ENCODE assay signal across 16 mouse cellular contexts in genomic region chr4:14286721-14287120, GRCm38 (mm10).
"Had no signal": no experiment of that assay in that cellular context is flagged by ENCODE, and none has a peak within 500 bp of the region (broad histone marks: within the 10 kb centered on the region; RNA-seq: fewer than 3 reads in every experiment).

No protein-coding gene starts in this region.

- H3K36me3 ChIP-seq: neural tube, embryonic 12.5 days; neural tube, embryonic 13.5 days; neural tube, embryonic 15.5 days; stomach, embryonic 15.5 days had no signal

- H3K27me3 ChIP-seq: neural tube, embryonic 12.5 days; neural tube, embryonic 13.5 days; neural tube, embryonic 15.5 days; stomach, embryonic 15.5 days had no signal

- H3K9me3 ChIP-seq: neural tube, embryonic 12.5 days; neural tube, embryonic 13.5 days; neural tube, embryonic 15.5 days; stomach, embryonic 15.5 days had no signal

- H3K4me1 ChIP-seq: neural tube, embryonic 12.5 days; neural tube, embryonic 13.5 days; neural tube, embryonic 15.5 days; stomach, embryonic 15.5 days had no signal

- H3K9ac ChIP-seq: neural tube, embryonic 12.5 days; neural tube, embryonic 13.5 days; neural tube, embryonic 15.5 days; stomach, embryonic 15.5 days had no signal

- H3K27ac ChIP-seq: neural tube, embryonic 12.5 days; neural tube, embryonic 13.5 days; neural tube, embryonic 15.5 days; stomach, embryonic 15.5 days; stomach, postnatal 0 days had no signal

- H3K4me3 ChIP-seq: neural tube, embryonic 12.5 days; neural tube, embryonic 13.5 days; neural tube, embryonic 15.5 days; stomach, embryonic 15.5 days had no signal

- DNase-seq: retina, postnatal 1 day; right cerebral cortex, adult 18-20 months; right cerebral cortex, postnatal 14 days; right cerebral cortex, postnatal 25 days; right cerebral cortex, postnatal 4 days; spleen, adult 18-20 months; thymus, adult 18-20 months; thymus, adult 2 months; thymus, postnatal 14 days; thymus, postnatal 25 days; thymus, postnatal 36 days had no signal
